Mouse (Mus musculus): ENCODE data around the gene Pdgfc.

DNA sequence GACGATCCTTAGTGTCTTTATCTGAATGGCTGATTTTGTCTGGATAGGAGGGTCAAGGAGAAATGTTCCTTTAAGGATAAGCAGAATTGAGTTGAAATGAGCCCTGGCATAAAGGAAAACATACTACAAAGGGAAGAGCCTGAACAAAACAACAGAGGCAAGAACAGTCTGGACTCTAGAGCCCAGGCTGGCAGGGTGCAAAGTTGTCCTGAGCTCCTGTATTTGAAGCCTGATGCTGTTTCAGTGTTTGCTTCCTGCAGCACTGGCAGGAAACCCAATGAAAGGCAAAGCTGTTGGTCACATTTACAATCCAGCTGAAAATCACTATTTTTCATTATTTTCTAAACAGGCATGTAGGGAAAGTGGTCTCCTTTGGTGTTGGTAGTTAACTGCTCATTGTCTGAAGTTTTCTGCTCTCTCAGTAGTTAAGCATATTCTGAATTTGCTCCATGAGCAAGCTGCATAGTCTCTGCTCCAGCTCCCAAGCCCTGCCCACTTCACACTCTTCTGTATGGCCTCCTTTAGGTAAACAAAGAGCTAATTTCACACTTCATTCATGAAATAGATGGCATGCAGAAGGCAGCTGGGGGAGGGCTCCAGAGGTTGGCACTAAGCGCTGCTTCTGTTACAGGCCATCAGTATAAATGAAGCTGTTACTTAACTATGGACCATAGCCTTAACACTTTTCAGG lies 8.6 kb downstream of the Pdgfc start:
- TF ChIP-seq ZNF384 (IDR thresholded peaks at IDR 0.05; ENCODE audit: low read depth, low read length) (no peak), CHD2 (IDR thresholded peaks at IDR 0.05; ENCODE audit: low read depth, low read length) (no peak), ZC3H11A (IDR thresholded peaks at IDR 0.05; ENCODE audit: borderline replicate concordance, low read depth, low read length) (no peak), HCFC1 (IDR thresholded peaks at IDR 0.05; ENCODE audit: borderline replicate concordance, insufficient read depth, low read length) (no peak)
